Mouse (Mus musculus) olfactory bulb, adult 2 months (tissue): ENCODE data around the gene Secisbp2. TPM values are rescaled to one million over a fixed set of nuclear protein-coding genes. Genes with fewer than 3 reads are reported as not detected.

ENCODE experiments used
- H3K27ac ChIP-seq: fragments of 200-500 bp; 2 replicates; pipeline ENCODE4 v1.5.1; 2012; ENCODE audit warnings: low read depth, low read length; ENCODE audit not compliant: insufficient read depth
- H3K4me1 ChIP-seq: fragments of 200-500 bp; 2 replicates; pipeline ENCODE4 v1.6.1; 2012; ENCODE audit warnings: low read length; ENCODE audit not compliant: control insufficient read depth, insufficient read depth
- H3K4me3 ChIP-seq: fragments of 200-500 bp; 2 replicates; pipeline ENCODE4 v1.5.1; 2012; ENCODE audit warnings: mild to moderate bottlenecking, low read depth, low read length, moderate library complexity; ENCODE audit not compliant: insufficient read depth
- CTCF ChIP-seq: fragments of 200-500 bp; IDR thresholded peaks from 2 replicates; pipeline ENCODE4 v1.5.1; 2012; ENCODE audit warnings: low read depth, mild to moderate bottlenecking, low read length, moderate library complexity; ENCODE audit not compliant: insufficient read depth
- POLR2A ChIP-seq: fragments of 200-500 bp; IDR thresholded peaks from 2 replicates; pipeline ENCODE4 v1.6.1; 2012; ENCODE audit warnings: mild to moderate bottlenecking, low read depth, low read length, moderate library complexity; ENCODE audit not compliant: insufficient read depth
- WGBS: fragments of 180-500 bp; shearing (Covaris S2); methylation state at CpG from one replicate; pipeline ENCODE4 v1.1.7; 2018; 5-methylcytosine and 5-hydroxymethylcytosine counted together
- polyA plus RNA-seq: library from polyadenylated mRNA; stranded (reverse); fragments of >200 nt; gene quantifications from 2 replicates; pipeline ENCODE4 v1.2.4, GENCODE M21; 2012; ENCODE audit warnings: low replicate concordance; ENCODE audit not compliant: missing spikeins, insufficient read depth, insufficient read length

Secisbp2 gene
- not detected in 2 replicates for polyA plus RNA-seq

DNA sequence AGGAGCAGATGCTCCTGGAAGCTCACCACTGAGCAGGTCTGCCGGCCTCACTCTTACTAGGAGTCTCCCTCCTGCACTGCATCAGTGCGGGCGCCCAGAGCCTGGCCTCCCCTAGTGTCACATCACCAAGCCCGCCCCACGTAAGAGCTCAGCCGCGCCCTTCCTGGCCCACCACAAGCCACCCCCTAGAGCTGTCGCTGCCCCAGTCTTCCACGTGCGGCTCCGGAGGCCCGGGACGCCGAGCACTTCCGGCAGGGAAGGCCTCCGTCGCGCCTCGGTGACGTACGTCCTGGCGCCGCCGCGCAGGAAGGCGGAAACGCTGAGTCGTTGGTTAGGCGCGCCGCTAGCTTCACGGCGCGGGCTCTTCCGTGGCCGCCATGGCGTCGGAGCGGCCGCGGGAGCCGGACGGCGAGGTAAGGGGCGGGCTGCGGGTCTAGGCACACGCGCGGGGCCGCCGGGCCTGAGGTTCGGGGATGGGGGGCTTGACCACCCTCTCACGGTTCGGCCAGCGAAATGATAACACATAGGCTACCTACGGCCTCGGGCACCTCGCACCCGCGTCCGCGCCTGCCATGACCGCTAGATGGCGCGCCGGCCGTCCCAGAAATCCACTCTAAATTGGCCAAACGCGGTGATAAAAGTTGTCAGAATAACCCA lies at the start of gene Secisbp2:
TSS of gene Secisbp2 (plus strand) at position 290 of the 657 bp plus-strand sequence.
- WGBS, result 1% methylated on average over 69 of the region's 69 CpGs
- Histone ChIP-seq H3K4me1 (peaks cover 8% of the 10 kb centered on the region; the same call in 1 of the 2 replicates), H3K4me3 (peak within 1 kb of the TSS; percentile 98), H3K27ac (peak within 1 kb of the TSS; percentile 90)
- peak; percentile 74; the same call in 1 of the 2 replicates for TF ChIP-seq POLR2A
- TF ChIP-seq CTCF, result peak; percentile 98

DNA sequence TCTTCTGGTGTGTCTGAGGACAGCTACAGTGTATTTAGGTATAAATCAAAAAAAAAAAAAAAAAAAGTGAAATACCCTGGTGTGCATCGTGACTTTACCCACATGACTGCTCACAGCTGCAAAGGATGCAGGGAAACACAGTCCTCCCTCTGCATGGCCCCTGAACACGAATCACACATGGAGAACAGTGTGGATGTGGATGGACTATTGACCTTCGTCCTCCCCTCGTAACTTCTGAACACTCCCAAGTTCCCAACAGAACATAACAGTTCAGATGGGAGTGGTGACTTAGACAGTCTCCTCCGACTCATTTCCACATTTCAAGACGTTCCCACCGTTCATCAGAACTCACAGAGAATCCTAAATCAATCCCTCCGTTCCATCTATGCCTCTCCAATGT lies 48.7 kb upstream of the Secisbp2 start:
- H3K27ac ChIP-seq, result peak overlapping the region; percentile 64; the same call in 1 of the 2 replicates
- no peak overlapping the region for H3K4me3 ChIP-seq
- peaks cover 12% of the 10 kb centered on the region for H3K4me1 ChIP-seq
- TF ChIP-seq POLR2A (no peak), CTCF (no peak)
- WGBS, result 32% methylated on average over 8 of the region's 8 CpGs

DNA sequence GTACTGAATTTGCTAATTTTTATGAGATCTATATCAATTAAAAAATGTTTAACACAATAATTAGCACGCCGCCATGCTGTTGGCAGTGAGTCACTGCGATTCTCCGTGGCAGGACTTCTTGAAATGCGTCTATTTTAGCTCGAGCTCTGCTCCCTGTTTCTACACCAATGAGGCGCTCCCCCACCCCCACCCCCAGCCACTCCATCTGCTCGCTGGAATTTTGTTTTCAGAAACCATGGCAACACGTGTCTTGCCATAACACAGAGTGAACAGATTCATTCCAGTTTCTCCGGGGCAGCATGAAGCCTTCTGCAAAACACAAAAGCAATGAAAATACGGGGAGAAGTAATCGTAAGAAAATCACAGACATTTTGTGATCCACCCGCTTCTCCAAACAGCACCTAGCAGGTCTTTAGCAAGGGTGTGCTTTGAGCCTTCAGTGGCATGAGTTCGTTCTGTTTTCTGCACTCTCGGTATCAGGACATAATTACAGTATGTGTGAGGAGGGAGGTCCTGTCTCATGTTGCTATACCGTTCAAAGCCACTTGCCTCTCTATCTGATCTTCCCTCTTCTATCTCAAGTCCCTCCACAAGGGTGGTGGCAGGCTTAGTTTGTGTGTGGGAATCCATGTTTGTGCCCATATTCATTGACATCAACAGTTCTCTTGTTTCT lies 48.1 kb upstream of the Secisbp2 start:
- TF ChIP-seq POLR2A, result no peak
- TF ChIP-seq CTCF, result no peak
- no peak overlapping the region for H3K4me3 ChIP-seq
- 5% methylated on average over 16 of the region's 16 CpGs for WGBS
- H3K27ac ChIP-seq, result peak overlapping the region; percentile 63
- peaks cover 12% of the 10 kb centered on the region for H3K4me1 ChIP-seq

DNA sequence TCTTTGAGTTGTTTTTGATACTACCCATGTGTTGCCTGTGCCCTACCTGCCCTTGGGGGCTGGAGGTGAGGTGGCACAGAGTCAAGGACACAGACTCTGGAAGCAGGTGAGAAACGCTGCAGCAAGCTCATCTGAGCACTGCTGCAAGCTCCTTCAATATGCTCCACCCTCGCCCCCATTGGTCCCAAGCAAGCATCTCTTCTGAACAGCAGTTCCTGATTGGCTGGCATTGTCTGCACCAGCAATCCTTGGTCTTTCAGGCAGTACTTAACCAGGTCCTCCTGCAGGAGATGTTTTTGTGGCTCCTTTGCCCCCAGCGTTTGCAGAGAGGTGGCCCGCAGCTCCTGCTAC lies 47.6 kb upstream of the Secisbp2 start:
- H3K4me3 ChIP-seq, result no peak overlapping the region
- no peak for TF ChIP-seq POLR2A
- peaks cover 12% of the 10 kb centered on the region for H3K4me1 ChIP-seq
- 36% methylated on average over 4 of the region's 4 CpGs for WGBS
- H3K27ac ChIP-seq, result peak overlapping the region; percentile 63

DNA sequence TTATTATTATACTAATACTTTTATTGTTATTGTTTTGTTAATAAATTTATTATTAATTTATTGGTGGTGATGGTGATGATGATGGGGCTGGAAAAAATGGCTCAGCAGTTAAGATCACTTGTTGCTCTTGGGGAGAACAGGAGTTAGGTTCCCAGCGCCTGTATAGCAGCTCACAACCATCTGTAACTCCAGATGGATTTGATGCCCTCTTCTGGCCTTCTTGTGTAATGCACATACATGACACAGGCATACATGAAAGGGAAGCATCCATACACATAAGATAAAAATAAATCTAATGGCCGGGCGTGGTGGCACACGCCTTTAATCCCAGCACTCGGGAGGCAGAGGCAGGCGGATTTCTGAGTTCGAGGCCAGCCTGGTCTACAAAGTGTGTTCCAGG lies 42.3 kb upstream of the Secisbp2 start:
- H3K4me1 ChIP-seq, result peaks cover 8% of the 10 kb centered on the region
- no peak for TF ChIP-seq POLR2A
- no peak for TF ChIP-seq CTCF
- H3K4me3 ChIP-seq, result no peak overlapping the region
- WGBS, result 97% methylated on average over 7 of the region's 7 CpGs
- H3K27ac ChIP-seq, result no peak overlapping the region

DNA sequence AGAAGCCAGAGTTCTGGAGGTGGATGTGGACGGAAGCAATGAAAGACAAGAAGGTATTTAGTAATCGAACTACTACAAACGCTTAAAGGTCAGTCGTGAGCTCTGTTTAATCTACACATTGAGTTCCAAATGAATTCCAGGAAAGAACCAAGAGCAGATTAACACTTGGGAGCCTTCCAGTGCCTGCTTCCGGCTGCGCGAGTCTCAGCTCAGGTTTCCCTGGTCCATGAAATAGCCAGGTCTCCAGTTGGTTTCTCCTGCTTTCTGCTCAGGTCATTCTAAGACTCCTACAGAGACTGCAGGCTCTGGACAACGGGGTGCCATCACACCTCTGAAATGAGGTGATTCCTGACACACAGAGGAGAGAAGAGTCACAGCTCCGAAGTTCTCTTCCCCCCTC lies 40.4 kb upstream of the Secisbp2 start:
- H3K27ac ChIP-seq, result no peak overlapping the region
- 21% methylated on average over 9 of the region's 9 CpGs for WGBS
- H3K4me3 ChIP-seq, result no peak overlapping the region
- TF ChIP-seq POLR2A (no peak), CTCF (no peak)
- H3K4me1 ChIP-seq, result peaks cover 9% of the 10 kb centered on the region; the same call in 1 of the 2 replicates

DNA sequence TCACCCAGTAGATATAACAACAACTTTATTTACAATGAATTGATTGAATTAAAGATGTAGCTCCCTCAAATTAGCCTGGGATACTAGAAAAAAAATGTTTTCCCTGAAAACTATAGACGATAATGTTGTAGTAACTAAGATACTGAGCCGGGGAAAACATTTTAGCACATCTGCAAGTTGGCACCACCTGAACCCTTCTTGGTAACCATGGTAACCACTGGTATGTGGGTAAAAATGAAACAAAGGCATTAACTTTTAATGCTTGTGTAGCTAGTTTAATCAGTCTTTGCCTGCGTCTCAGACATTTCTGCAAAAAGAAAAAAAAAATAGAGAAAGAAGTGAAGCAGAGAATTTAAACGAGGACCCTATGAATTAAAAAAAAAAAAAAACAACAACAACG lies 40.0 kb upstream of the Secisbp2 start:
- WGBS, result 16% methylated on average over 5 of the region's 5 CpGs
- TF ChIP-seq POLR2A (no peak), CTCF (no peak)
- H3K4me3 ChIP-seq, result no peak overlapping the region
- H3K27ac ChIP-seq, result no peak overlapping the region
- peaks cover 10% of the 10 kb centered on the region for H3K4me1 ChIP-seq

DNA sequence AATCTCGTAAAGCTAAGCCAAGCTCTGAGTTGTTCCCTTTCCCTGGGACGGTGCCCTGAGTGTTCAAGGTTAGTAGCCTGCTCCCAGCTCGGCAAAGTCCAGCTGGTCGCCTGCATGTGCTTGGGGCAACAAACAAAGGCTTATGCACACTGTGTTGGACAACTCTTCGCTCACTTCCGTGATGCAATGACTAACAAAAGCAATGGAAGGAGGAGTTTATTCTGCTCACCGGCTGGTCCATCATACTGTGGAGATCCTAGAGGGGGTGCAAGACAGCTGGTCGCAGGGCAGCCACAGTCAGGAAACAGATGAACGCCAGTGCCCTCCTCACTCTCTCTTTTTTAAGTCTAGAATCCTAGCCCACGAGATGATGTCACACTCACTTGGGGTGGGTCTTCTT lies 35.7 kb upstream of the Secisbp2 start:
- TF ChIP-seq POLR2A, result no peak
- no peak for TF ChIP-seq CTCF

DNA sequence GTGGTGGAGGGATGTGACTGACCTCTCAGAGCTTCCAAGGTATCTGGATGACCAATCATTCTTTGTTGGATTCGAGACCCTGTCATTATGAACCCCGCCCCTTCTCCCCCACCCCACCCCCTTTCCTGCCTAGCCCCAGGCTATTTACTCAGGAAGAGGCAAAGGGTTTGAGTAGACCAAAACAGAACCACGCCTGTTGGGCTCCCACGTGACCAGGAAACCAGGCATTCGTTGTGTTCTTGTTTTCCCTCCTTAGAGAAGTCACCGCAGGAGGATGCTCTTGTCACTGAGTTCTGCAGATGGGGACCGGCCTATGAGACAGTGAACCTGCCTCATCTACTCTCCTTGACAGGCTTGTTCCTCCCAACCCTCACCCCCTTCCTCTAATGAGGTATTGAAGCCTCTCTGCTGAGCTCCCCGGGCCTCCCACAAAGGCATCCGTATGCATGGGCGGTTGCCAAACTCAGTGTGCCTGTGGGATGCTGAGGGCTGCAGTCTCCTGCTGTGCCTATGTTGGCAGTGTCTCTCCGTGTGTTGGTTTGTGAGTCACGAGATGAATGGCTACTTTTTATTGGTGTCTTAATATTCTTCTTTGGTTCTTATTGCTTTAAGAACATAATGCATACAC lies 35.0 kb upstream of the Secisbp2 start:
- Histone ChIP-seq H3K4me3 (no peak overlapping the region), H3K27ac (peak overlapping the region; percentile 50; the same call in 1 of the 2 replicates), H3K4me1 (peaks cover 13% of the 10 kb centered on the region)
- no peak for TF ChIP-seq CTCF
- TF ChIP-seq POLR2A, result no peak
- 11% methylated on average over 12 of the region's 12 CpGs for WGBS

More for the DNA sequence above, 35.7 kb upstream of the Secisbp2 start:
- H3K4me3 ChIP-seq, result no peak overlapping the region
- WGBS, result 42% methylated on average over 10 of the region's 10 CpGs
- H3K4me1 ChIP-seq, result peaks cover 16% of the 10 kb centered on the region
- H3K27ac ChIP-seq, result no peak overlapping the region
